ENCODE assay signal across 22 mouse cellular contexts in genomic region chr7:136058319-136058718, GRCm38 (mm10).
DNase-seq lines count a peak whose midpoint lies in the region; ATAC-seq and TF ChIP-seq lines count a peak whose summit lies in the region.
"Had no signal": no experiment of that assay in that cellular context is flagged by ENCODE, and none has a peak within 500 bp of the region (broad histone marks: within the 10 kb centered on the region; RNA-seq: fewer than 3 reads in every experiment).

No protein-coding gene starts in this region.

- H3K36me3 ChIP-seq in lung, embryonic 16.5 days (ENCODE audit: control insufficient read depth, insufficient read depth, low read length), result no peaks in the 10 kb centered on the region
- no peaks in the 10 kb centered on the region for H3K36me3 ChIP-seq in embryonic facial prominence, embryonic 10.5 days (replicated peaks)
- no peaks in the 10 kb centered on the region for H3K36me3 ChIP-seq in limb, embryonic 11.5 days (ENCODE audit: control insufficient read depth, insufficient read depth, low read length)
- H3K36me3 ChIP-seq: forebrain, embryonic 12.5 days; heart, embryonic 15.5 days; kidney, embryonic 15.5 days; liver, embryonic 12.5 days had no signal

- 0 out of 2 replicates have a peak overlapping the region, but pooled peaks have one; percentile 19 for H3K4me2 ChIP-seq in lung, embryonic 16.5 days (ENCODE audit: low read depth, low read length)
- H3K4me2 ChIP-seq in limb, embryonic 11.5 days (ENCODE audit: low read depth, severe bottlenecking), result no peak overlapping the region
- H3K4me2 ChIP-seq: forebrain, embryonic 12.5 days; heart, embryonic 15.5 days; kidney, embryonic 15.5 days; liver, embryonic 12.5 days had no signal

- H3K4me3 ChIP-seq in gastrocnemius, adult 2 months, result no peak overlapping the region
- H3K4me3 ChIP-seq in lung, embryonic 16.5 days (ENCODE audit: low read length), result no peak overlapping the region
- no peak overlapping the region for H3K4me3 ChIP-seq in embryonic facial prominence, embryonic 10.5 days
- H3K4me3 ChIP-seq in limb, embryonic 11.5 days (ENCODE audit: low read depth, low read length), result no peak overlapping the region
- H3K4me3 ChIP-seq: erythroblast, embryonic 14.5 days; forebrain, embryonic 12.5 days; heart, embryonic 15.5 days; kidney, embryonic 15.5 days; liver, embryonic 12.5 days had no signal

- H3K9ac ChIP-seq in lung, embryonic 16.5 days (ENCODE audit: low read length), result no peak overlapping the region
- H3K9ac ChIP-seq in limb, embryonic 11.5 days (ENCODE audit: low read length), result no peak overlapping the region
- H3K9ac ChIP-seq: forebrain, embryonic 12.5 days; heart, embryonic 15.5 days; kidney, embryonic 15.5 days; liver, embryonic 12.5 days had no signal

- TF ChIP-seq CTCF in gastrocnemius, adult 2 months (IDR thresholded peaks at IDR 0.05), result no peak

- H3K27ac ChIP-seq in gastrocnemius, adult 2 months, result peak overlapping the region; percentile 63
- H3K27ac ChIP-seq in lung, embryonic 16.5 days (ENCODE audit: low read length), result no peak overlapping the region
- peak overlapping the region; percentile 79 for H3K27ac ChIP-seq in embryonic facial prominence, embryonic 10.5 days (replicated peaks)
- peak overlapping the region; percentile 44; the same call in 1 of the 2 replicates for H3K27ac ChIP-seq in limb, embryonic 11.5 days (replicated peaks; ENCODE audit: low read depth, low read length)
- H3K27ac ChIP-seq: forebrain, embryonic 12.5 days; kidney, embryonic 15.5 days; liver, embryonic 12.5 days had no signal

- no peaks in the 10 kb centered on the region for H3K9me3 ChIP-seq in lung, embryonic 16.5 days (ENCODE audit: control insufficient read depth, low read length)
- H3K9me3 ChIP-seq in embryonic facial prominence, embryonic 10.5 days, result no peaks in the 10 kb centered on the region
- no peaks in the 10 kb centered on the region for H3K9me3 ChIP-seq in limb, embryonic 11.5 days (ENCODE audit: control insufficient read depth, low read length)
- H3K9me3 ChIP-seq: forebrain, embryonic 12.5 days; heart, embryonic 15.5 days; kidney, embryonic 15.5 days; liver, embryonic 12.5 days had no signal

- H3K4me1 ChIP-seq in lung, embryonic 16.5 days (replicated peaks; ENCODE audit: control insufficient read depth, insufficient read depth, low read length), result peaks cover 27% of the 10 kb centered on the region
- H3K4me1 ChIP-seq in embryonic facial prominence, embryonic 10.5 days, result peaks cover 64% of the 10 kb centered on the region
- peaks cover 30% of the 10 kb centered on the region for H3K4me1 ChIP-seq in limb, embryonic 11.5 days (ENCODE audit: control insufficient read depth, insufficient read depth, low read length)
- H3K4me1 ChIP-seq: liver, embryonic 12.5 days had no signal

- 20% methylated on average over 5 of the region's 5 CpGs for WGBS in lung, embryonic 16.5 days
- 54% methylated on average over 5 of the region's 5 CpGs for WGBS in embryonic facial prominence, embryonic 10.5 days
- 16% methylated on average over 5 of the region's 5 CpGs for WGBS in limb, embryonic 11.5 days

- no peak for DNase-seq in gastrocnemius, adult 2 months
- no peak for DNase-seq in gastrocnemius, postnatal 25 days
- no peak for DNase-seq in lung, adult 18-20 months
- DNase-seq in embryonic facial prominence, embryonic 10.5 days (ENCODE audit: low spot score), result no peak
- DNase-seq in limb, embryonic 11.5 days (ENCODE audit: low spot score), result peak; percentile 48
- no peak for DNase-seq in B cell, adult 2 months
- no peak for DNase-seq in yolk sac, embryonic 10.5 days (ENCODE audit: low spot score)
- DNase-seq: adrenal gland, postnatal 10 days; cerebellum, adult 9-10 months; heart, postnatal 36 days; kidney, adult 11 months; kidney, postnatal 36 days; lung, adult 2 months; retina, postnatal 1 day; right cerebral cortex, postnatal 25 days; thymus, postnatal 14 days had no signal

- ATAC-seq in lung, embryonic 16.5 days (ENCODE audit: low read depth), result peak; percentile 5; the same call in 1 of the 2 replicates
- ATAC-seq in limb, embryonic 11.5 days (ENCODE audit: insufficient number of reproducible peaks, low FRiP score, low TSS enrichment, low read depth), result peak; percentile 55
- ATAC-seq: liver, embryonic 12.5 days had no signal

- peaks cover 4% of the 10 kb centered on the region; the same call in 1 of the 2 replicates for H3K27me3 ChIP-seq in lung, embryonic 16.5 days (ENCODE audit: control insufficient read depth, insufficient read depth, low read depth, low read length)
- H3K27me3 ChIP-seq in embryonic facial prominence, embryonic 10.5 days (replicated peaks; ENCODE audit: low read depth, poor library complexity, severe bottlenecking), result no peaks in the 10 kb centered on the region
- no peaks in the 10 kb centered on the region for H3K27me3 ChIP-seq in limb, embryonic 11.5 days (ENCODE audit: control insufficient read depth, insufficient read depth, low read length)
- H3K27me3 ChIP-seq: heart, embryonic 15.5 days; liver, embryonic 12.5 days had no signal

- intact Hi-C loops in gastrocnemius, adult 2 months (cut with DNase I), result no loop called here
